Mouse (Mus musculus): ENCODE data around the gene Rap2b. TPM values are rescaled to one million over a fixed set of nuclear protein-coding genes. Genes with fewer than 3 reads are reported as not detected.

Rap2b gene
- polyA plus RNA-seq, 1 experiment from 2014 or later = 8.6 TPM

DNA sequence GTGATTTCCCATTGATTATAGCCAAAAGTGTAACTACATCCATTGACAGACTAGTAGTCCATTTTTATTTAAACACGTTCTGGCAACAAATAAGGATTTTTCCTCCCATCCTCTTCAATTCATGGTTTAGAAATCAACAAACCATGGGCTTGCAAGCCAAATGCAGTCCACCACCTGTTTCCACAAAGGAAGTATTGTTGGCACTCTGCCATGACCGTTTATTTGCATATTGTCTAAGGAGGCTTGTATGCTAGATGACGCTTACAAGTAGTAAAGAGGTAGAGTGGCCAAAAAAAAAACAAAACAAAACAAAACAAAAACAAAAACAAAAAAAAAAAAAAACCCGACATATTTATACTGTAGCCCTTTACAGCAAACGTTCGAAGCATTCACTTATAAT lies 3.3 kb upstream of the Rap2b start:
- no peak overlapping the region for H3K9ac ChIP-seq (replicated peaks)
- no peaks in the 10 kb centered on the region for H3K36me3 ChIP-seq
- H3K4me1 ChIP-seq = 0 out of 2 replicates have a peak, but pooled peaks cover 6% of the 10 kb centered on the region
- H3K27me3 ChIP-seq (replicated peaks) = no peaks in the 10 kb centered on the region
- H3K4me3 ChIP-seq (replicated peaks) = no peak overlapping the region
- H3K27ac ChIP-seq (replicated peaks) = no peak overlapping the region
- no peaks in the 10 kb centered on the region for H3K9me3 ChIP-seq (replicated peaks)
- no peak for ATAC-seq (ENCODE audit: low FRiP score)
- WGBS = 49% methylated on average over 6 of the region's 6 CpGs
- no peak overlapping the region for H3K4me2 ChIP-seq

DNA sequence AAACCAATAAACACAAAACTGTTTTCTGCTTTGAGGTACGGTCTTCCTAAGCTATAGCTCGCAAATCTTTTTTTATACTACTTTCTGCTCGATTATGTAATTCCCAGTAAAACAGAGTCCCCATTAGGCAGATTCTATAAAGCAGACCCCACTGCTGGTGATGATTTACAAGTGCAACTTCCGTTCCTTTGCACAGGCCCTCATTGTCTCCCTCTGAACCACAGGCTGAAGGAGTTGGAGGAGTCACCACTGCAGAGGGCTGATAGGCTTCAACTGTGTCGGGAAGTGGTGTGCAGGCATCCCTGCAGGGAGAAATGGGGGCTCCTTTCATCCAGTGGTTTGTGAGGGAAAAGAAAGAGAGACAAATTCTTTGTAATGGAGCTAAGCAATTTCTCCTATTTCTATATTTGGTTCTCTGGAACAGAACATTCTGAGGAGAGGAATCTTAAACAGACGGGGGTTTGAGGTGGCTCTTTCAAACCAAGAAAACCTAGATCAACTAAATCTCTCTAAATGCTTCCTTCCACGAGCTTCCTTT lies 2.6 kb upstream of the Rap2b start:
- Histone ChIP-seq H3K4me1 (0 out of 2 replicates have a peak, but pooled peaks cover 8% of the 10 kb centered on the region), H3K4me2 (no peak overlapping the region), H3K27me3 (replicated peaks) (no peaks in the 10 kb centered on the region), H3K4me3 (replicated peaks) (no peak overlapping the region), H3K27ac (replicated peaks) (no peak overlapping the region), H3K9me3 (replicated peaks) (no peaks in the 10 kb centered on the region), H3K36me3 (no peaks in the 10 kb centered on the region), H3K9ac (replicated peaks) (no peak overlapping the region)
- no peak for ATAC-seq (ENCODE audit: low FRiP score)
- WGBS = 42% methylated on average over 7 of the region's 7 CpGs

DNA sequence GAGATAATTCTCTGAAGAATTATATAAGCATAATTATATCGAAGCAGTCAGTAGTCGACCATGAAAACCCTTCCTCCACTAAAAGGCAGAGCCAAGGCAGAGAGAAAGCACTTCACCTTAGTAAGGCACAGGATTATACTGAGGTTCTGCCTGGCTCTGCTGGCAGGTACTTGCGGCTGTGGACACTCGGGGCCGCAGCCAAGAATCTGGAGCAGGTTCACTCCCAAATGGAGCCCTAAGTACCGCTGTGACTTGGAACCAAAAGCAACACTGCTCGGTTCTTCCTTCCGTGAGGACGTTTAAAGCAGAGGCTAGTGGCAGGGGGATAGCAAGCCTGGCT lies 1.4 kb downstream of the Rap2b start:
- Histone ChIP-seq H3K4me2 (peak overlapping the region; percentile 96), H3K9ac (replicated peaks) (peak overlapping the region; percentile 60), H3K36me3 (no peaks in the 10 kb centered on the region), H3K9me3 (replicated peaks) (no peaks in the 10 kb centered on the region), H3K27ac (replicated peaks) (peak overlapping the region; percentile 89), H3K4me3 (replicated peaks) (peak overlapping the region; percentile 92), H3K4me1 (peaks cover 27% of the 10 kb centered on the region), H3K27me3 (replicated peaks) (no peaks in the 10 kb centered on the region)
- WGBS = 3% methylated on average over 9 of the region's 9 CpGs
- ATAC-seq (ENCODE audit: low FRiP score) = no peak

DNA sequence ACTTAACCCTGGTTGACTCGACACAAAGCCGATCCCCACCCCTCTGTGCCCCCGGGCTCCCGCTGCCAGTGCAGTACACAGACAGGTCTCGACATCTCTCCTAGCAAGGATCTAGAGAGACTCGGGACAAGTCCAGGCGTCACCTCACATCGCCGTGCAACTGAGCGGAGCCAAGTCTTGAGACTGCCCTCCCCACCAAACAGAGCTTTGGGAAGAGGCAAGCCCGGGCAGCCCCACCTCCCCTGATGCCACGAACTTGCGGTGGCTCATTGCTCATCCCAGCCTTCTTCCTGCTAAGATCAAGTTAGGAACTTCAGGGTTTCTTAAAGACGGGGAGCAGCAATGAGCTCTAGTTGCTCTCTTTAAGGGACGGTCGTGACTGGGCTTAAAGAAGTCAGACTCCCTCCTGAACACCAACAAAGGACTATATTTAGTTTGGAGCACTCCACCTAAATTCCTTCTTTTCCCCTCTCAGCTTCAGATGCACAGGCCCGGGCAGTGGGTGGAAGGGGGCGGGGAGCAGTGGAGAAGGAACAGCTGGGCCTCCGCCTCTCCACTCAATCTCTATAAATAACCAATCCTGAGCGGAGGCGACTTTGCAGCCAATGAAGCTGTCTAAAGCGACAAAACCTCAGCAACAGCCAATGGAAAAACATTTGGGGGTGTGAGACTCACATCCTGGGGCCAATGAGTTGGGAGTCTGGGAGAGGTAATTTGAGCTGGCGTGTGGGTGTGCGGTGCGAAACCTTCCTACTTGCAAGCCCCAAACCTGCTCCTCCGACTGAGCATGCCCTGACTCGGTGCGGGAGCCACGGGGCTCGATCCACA lies 1.9 kb downstream of the Rap2b start:
- H3K27ac ChIP-seq (replicated peaks) = peak overlapping the region; percentile 89
- peak; percentile 93 for ATAC-seq (ENCODE audit: low FRiP score)
- no peaks in the 10 kb centered on the region for H3K36me3 ChIP-seq
- H3K9me3 ChIP-seq (replicated peaks) = no peaks in the 10 kb centered on the region
- H3K4me1 ChIP-seq = peaks cover 31% of the 10 kb centered on the region
- no peaks in the 10 kb centered on the region for H3K27me3 ChIP-seq (replicated peaks)
- H3K4me2 ChIP-seq = peak overlapping the region; percentile 96
- WGBS = under 1% methylated on average over 30 of the region's 30 CpGs
- H3K9ac ChIP-seq (replicated peaks) = peak overlapping the region; percentile 60
- peak overlapping the region; percentile 92 for H3K4me3 ChIP-seq (replicated peaks)

DNA sequence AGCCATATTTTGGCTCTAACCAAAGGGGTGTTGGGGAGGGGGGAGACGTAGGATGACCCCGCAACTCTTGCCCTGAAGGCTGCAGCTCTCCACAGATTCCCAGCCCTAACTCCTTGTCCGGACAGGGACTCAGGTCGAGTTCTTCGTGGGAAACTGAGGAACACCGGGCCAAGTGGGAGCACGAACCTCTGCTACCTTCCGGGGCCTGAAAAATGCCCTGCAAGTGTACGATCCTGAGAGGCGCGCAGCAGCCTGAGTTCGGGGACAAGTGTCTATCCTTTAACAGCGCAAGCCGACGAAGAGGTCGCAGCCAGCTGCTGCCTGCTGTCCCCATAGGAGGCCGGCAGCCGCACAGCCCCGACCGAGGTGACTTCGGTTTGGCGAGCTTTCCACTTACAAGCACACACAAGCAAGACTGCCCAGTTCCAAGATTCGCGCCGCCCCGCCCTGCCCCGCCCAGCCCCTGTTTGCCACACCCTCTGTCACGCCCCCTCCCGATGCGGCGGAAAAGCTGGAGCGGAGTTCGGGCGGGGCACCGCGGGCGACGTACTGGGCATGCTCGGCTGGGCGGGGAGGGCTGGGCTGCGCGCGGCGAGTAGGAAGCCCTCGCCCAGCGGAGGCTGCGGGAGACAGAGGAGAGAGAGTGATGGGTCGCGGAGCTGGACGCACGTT lies 2.7 kb downstream of the Rap2b start:
- peak overlapping the region; percentile 89 for H3K27ac ChIP-seq (replicated peaks)
- ATAC-seq (ENCODE audit: low FRiP score) = peak; percentile 96
- no peaks in the 10 kb centered on the region for H3K36me3 ChIP-seq

DNA sequence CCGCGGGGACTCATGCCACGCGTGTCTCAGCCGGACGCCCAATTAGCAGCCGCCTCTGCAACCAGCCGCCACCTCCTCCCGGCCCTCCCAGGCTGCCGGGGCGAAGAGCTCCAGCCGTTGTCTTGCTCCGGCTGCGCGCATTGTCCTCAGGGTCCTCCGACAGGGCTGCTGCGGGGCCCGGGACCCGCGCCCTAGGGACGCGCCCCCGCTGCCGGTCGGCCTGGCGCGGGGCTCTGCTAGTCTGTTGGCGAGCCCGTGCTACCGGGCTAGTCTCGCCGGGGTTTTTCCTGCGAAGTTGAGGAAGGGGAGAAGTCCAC lies 3.2 kb downstream of the Rap2b start:
- peak; percentile 45 for ATAC-seq (ENCODE audit: low FRiP score)
- WGBS = under 1% methylated on average over 33 of the region's 33 CpGs

More for the DNA sequence above, 2.7 kb downstream of the Rap2b start:
- H3K9me3 ChIP-seq (replicated peaks) = no peaks in the 10 kb centered on the region
- H3K4me1 ChIP-seq = peaks cover 33% of the 10 kb centered on the region
- peak overlapping the region; percentile 96 for H3K4me2 ChIP-seq
- no peaks in the 10 kb centered on the region for H3K27me3 ChIP-seq (replicated peaks)
- peak overlapping the region; percentile 86 for H3K9ac ChIP-seq (replicated peaks)
- peak overlapping the region; percentile 92 for H3K4me3 ChIP-seq (replicated peaks)
- WGBS = under 1% methylated on average over 50 of the region's 51 CpGs

DNA sequence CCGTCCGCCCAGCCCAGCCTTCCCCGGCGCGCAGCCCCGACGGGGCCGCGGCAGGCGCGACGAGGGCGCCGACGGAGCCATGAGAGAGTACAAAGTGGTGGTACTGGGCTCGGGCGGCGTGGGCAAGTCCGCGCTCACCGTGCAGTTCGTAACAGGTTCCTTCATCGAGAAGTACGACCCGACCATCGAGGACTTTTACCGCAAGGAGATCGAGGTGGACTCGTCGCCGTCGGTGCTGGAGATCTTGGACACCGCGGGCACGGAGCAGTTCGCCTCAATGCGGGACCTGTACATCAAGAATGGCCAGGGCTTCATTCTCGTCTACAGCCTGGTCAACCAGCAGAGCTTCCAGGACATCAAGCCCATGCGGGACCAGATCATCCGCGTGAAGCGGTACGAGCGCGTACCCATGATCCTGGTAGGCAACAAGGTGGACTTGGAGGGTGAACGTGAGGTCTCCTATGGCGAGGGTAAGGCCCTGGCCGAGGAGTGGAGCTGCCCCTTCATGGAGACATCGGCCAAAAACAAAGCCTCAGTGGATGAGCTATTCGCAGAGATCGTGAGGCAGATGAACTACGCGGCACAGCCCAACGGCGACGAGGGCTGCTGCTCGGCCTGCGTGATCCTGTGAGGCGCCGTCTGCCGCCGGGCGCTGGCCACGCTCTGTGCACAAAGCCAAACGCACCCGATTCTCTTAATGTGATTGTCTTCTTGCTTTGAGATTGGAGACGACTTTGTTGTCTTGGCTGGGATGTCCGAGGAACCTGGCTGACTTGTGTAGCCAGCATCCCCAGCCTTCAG lies 3.7 kb downstream of the Rap2b start:
- Histone ChIP-seq H3K36me3 (no peaks in the 10 kb centered on the region), H3K27ac (replicated peaks) (peak overlapping the region; percentile 89), H3K27me3 (replicated peaks) (no peaks in the 10 kb centered on the region), H3K4me2 (peak overlapping the region; percentile 96), H3K4me3 (replicated peaks) (peak overlapping the region; percentile 92), H3K9me3 (replicated peaks) (no peaks in the 10 kb centered on the region), H3K4me1 (peaks cover 33% of the 10 kb centered on the region), H3K9ac (replicated peaks) (peak overlapping the region; percentile 86)
- ATAC-seq (ENCODE audit: low FRiP score) = peak; percentile 21
- under 1% methylated on average over 68 of the region's 68 CpGs for WGBS

More for the DNA sequence above, 3.2 kb downstream of the Rap2b start:
- peak overlapping the region; percentile 96 for H3K4me2 ChIP-seq
- peak overlapping the region; percentile 86 for H3K9ac ChIP-seq (replicated peaks)
- H3K27me3 ChIP-seq (replicated peaks) = no peaks in the 10 kb centered on the region
- H3K36me3 ChIP-seq = no peaks in the 10 kb centered on the region
- peak overlapping the region; percentile 89 for H3K27ac ChIP-seq (replicated peaks)
- peak overlapping the region; percentile 92 for H3K4me3 ChIP-seq (replicated peaks)
- H3K4me1 ChIP-seq = peaks cover 33% of the 10 kb centered on the region
- H3K9me3 ChIP-seq (replicated peaks) = no peaks in the 10 kb centered on the region

DNA sequence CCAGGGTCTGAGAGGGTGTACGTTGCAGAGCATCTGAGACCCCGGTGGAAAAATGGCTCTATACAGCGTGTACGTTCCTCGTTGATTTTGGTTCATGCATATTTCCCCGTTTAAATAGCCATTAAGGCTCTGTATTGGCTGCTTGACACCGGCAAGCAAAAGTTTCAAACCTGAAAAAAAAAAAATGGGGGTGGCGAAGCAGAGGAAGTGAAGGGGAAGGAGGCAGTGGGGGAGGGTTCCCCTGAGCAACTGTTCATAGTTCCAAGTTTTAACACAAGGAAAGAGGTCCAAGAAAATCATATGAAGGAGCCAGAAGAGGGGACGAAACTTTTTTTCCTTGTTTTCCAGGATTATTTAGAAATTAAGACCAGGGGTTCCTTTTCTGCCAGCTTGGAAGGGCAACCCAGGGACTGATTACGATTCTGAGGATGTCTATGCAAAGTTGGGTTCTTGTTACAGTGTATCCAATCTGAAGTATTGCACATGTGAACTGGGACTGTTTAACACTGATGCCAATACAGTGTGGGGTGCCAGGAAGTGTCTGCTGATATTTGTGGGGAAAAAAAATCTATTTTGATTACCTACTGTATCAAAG lies 4.4 kb downstream of the Rap2b start, which contains the start of gene B430305J03Rik:
Gene B430305J03Rik, minus strand, starts transcription at position 173 of the 595 bp plus-strand sequence.
- ATAC-seq (ENCODE audit: low FRiP score) = no peak
- 1% methylated on average over 10 of the region's 10 CpGs for WGBS
- peak within 1 kb of the TSS; percentile 89 for H3K27ac ChIP-seq (replicated peaks)
- H3K9ac ChIP-seq (replicated peaks) = peak within 1 kb of the TSS; percentile 86
- H3K27me3 ChIP-seq (replicated peaks) = no peaks in the 10 kb centered on the region
- peak within 1 kb of the TSS; percentile 96 for H3K4me2 ChIP-seq
- peaks cover 33% of the 10 kb centered on the region for H3K4me1 ChIP-seq
- no peaks in the 10 kb centered on the region for H3K36me3 ChIP-seq
- H3K4me3 ChIP-seq (replicated peaks) = peak within 1 kb of the TSS; percentile 92
- H3K9me3 ChIP-seq (replicated peaks) = no peaks in the 10 kb centered on the region

DNA sequence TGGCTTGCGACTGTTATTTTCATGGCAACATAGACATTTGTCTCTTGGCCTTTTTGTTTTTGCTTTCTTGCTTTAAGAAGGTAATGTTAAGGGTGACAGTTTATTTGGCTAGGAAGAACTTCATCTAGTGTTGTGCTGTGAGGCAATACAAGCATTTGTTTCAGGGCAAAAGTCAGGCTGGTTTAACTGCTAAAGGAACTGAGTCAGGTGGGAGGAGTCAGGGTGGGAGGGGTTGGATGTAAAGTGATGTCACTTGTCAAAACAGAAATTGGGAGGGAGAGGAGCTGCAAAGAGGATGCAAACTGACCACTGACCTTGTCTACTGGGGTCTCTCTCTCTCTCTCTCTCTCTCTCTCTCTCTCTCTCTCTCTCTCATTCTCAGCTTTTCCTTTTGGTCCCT lies 7.0 kb downstream of the Rap2b start:
- Histone ChIP-seq H3K4me3 (replicated peaks) (no peak overlapping the region), H3K27me3 (replicated peaks) (no peaks in the 10 kb centered on the region), H3K4me2 (0 out of 2 replicates have a peak overlapping the region, but pooled peaks have one; percentile 4), H3K27ac (replicated peaks) (no peak overlapping the region), H3K9ac (replicated peaks) (no peak overlapping the region), H3K9me3 (replicated peaks) (no peaks in the 10 kb centered on the region), H3K36me3 (no peaks in the 10 kb centered on the region), H3K4me1 (peaks cover 26% of the 10 kb centered on the region)
- WGBS = 98% methylated on average over 1 of the region's 1 CpGs
- no peak for ATAC-seq (ENCODE audit: low FRiP score)

DNA sequence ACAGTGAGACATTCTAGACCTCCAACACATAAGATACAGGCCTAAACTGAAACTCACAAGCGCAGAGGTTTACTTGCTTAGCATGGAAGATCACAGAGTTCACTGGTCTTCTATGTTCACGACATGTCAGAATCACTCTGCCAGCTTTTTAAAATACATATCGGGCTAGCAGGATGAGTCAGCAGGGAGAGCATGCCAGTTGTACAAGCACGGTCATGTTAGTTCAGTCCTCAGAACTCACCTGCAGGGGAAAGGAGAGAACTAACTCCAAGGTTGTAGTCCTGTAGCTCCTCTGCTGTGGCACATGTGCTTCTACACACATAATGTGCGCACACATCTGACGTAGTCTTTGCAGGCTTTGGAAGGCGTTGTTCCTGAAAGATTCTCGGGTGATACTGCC lies 14.6 kb downstream of the Rap2b start:
- Histone ChIP-seq H3K9ac (replicated peaks) (no peak overlapping the region), H3K4me3 (replicated peaks) (no peak overlapping the region), H3K36me3 (no peaks in the 10 kb centered on the region), H3K27ac (replicated peaks) (no peak overlapping the region), H3K4me2 (no peak overlapping the region), H3K27me3 (replicated peaks) (no peaks in the 10 kb centered on the region), H3K9me3 (replicated peaks) (no peaks in the 10 kb centered on the region), H3K4me1 (no peaks in the 10 kb centered on the region)
- 95% methylated on average over 8 of the region's 8 CpGs for WGBS
- no peak for ATAC-seq (ENCODE audit: low FRiP score)

DNA sequence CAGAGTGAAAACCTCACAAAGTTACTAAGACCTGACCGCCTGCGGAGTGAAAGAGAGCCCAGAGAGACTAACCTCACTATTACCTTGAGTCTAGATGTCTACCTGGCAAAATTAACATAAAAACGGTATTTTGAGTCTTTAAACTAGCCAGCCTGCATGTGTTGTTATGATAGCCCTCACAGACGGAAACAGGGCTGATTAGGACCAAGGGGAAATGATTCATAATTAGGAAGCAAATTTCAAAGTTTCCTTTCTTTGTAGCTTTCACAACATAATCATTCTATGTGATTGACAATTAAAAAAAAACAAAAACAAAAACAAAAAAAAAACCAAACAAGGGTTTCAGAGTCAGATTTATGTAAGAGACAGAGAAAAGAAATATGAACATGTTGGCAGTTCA lies 24.9 kb downstream of the Rap2b start:
- H3K36me3 ChIP-seq = no peaks in the 10 kb centered on the region
- H3K27me3 ChIP-seq (replicated peaks) = no peaks in the 10 kb centered on the region
- H3K9me3 ChIP-seq (replicated peaks) = no peaks in the 10 kb centered on the region
- H3K9ac ChIP-seq (replicated peaks) = no peak overlapping the region
- H3K4me1 ChIP-seq = no peaks in the 10 kb centered on the region
- H3K4me2 ChIP-seq = no peak overlapping the region
- 80% methylated on average over 4 of the region's 4 CpGs for WGBS
- no peak for ATAC-seq (ENCODE audit: low FRiP score)
- H3K4me3 ChIP-seq (replicated peaks) = no peak overlapping the region
- no peak overlapping the region for H3K27ac ChIP-seq (replicated peaks)
